Mouse (Mus musculus) liver, embryonic 16.5 days (tissue): Measurements from ENCODE around the gene Irs2. TPM values are rescaled to one million over a fixed set of nuclear protein-coding genes. Genes with fewer than 3 reads are reported as not detected.

Experiments used
- ATAC-seq: fragments of 200-750 bp; cut with Nextera tagmentation; 2 replicates; pipeline ENCODE4 v1.8.0; 2017; ENCODE audit warnings: low read depth, mild to moderate bottlenecking, moderate number of reproducible peaks, moderate library complexity
- H3K27ac ChIP-seq: fragments of 300-500 bp; sonication (generic); 2 replicates; pipeline ENCODE4 v1.5.1; 2014; ENCODE audit warnings: mild to moderate bottlenecking, low read length
- H3K27me3 ChIP-seq: fragments of 300-500 bp; sonication (generic); 2 replicates; pipeline ENCODE4 v1.6.1; 2014; ENCODE audit warnings: low read depth, low read length, mixed read lengths; ENCODE audit not compliant: control insufficient read depth, insufficient read depth
- H3K36me3 ChIP-seq: fragments of 300-500 bp; sonication (generic); 2 replicates; pipeline ENCODE4 v1.6.1; 2014; ENCODE audit warnings: mild to moderate bottlenecking; ENCODE audit not compliant: control insufficient read depth, insufficient read depth
- H3K4me1 ChIP-seq: fragments of 300-500 bp; sonication (generic); 2 replicates; pipeline ENCODE4 v1.6.1; 2014; ENCODE audit warnings: low read depth, low read length, mixed read lengths; ENCODE audit not compliant: control insufficient read depth
- H3K4me2 ChIP-seq: fragments of 300-500 bp; sonication (generic); 2 replicates; pipeline ENCODE4 v1.6.1; 2014; ENCODE audit warnings: low read depth, low read length, mixed read lengths
- H3K4me3 ChIP-seq: fragments of 300-500 bp; sonication (generic); 2 replicates; pipeline ENCODE4 v1.5.1; 2014; ENCODE audit warnings: low read depth, mild to moderate bottlenecking, low read length
- H3K9ac ChIP-seq: fragments of 300-500 bp; sonication (generic); 2 replicates; pipeline ENCODE4 v1.6.1; 2014; ENCODE audit warnings: low read depth, low read length
- H3K9me3 ChIP-seq: fragments of 300-500 bp; sonication (generic); replicated peaks from 2 replicates; pipeline ENCODE4 v1.6.1; 2016; ENCODE audit warnings: low read length; ENCODE audit not compliant: control insufficient read depth
- WGBS: fragments of 180-500 bp; shearing (Covaris S2); extraction: QIAGEN DNeasy Blood & Tissue Kit; methylation state at CpG from one replicate; pipeline ENCODE4 v1.1.7; 2014; ENCODE audit not compliant: insufficient replicate concordance; 5-methylcytosine and 5-hydroxymethylcytosine counted together
- polyA plus RNA-seq: library from polyadenylated mRNA; unstranded; fragments of >200 nt; fragmentation: Nextera tagmentation; extraction: Ambion mirVana; gene quantifications from 2 replicates; pipeline ENCODE4 v1.2.1, GENCODE M21; 2015

Gene Irs2
- polyA plus RNA-seq, 1 experiment from 2014 or later, result 3.2 TPM

GRCm38 (mm10) chr8:10985064-10985463, 23.2 kb downstream of the Irs2 start:
- Histone ChIP-seq H3K9me3 (no peaks in the 10 kb centered on the region), H3K9ac (no peak overlapping the region), H3K4me1 (peaks cover 50% of the 10 kb centered on the region), H3K27me3 (no peaks in the 10 kb centered on the region), H3K36me3 (peaks cover 17% of the 10 kb centered on the region), H3K4me2 (no peak overlapping the region), H3K27ac (no peak overlapping the region), H3K4me3 (no peak overlapping the region)
- 60% methylated on average over 7 of the region's 7 CpGs for WGBS
- ATAC-seq, result peak; percentile 61

GRCm38 (mm10) chr8:10980876-10981275, 27.4 kb downstream of the Irs2 start:
- H3K27ac ChIP-seq, result no peak overlapping the region
- H3K9me3 ChIP-seq, result no peaks in the 10 kb centered on the region
- no peak overlapping the region for H3K4me3 ChIP-seq
- WGBS, result 77% methylated on average over 6 of the region's 6 CpGs
- no peak for ATAC-seq
- no peaks in the 10 kb centered on the region for H3K27me3 ChIP-seq
- H3K4me2 ChIP-seq, result no peak overlapping the region
- no peak overlapping the region for H3K9ac ChIP-seq
- H3K4me1 ChIP-seq, result peaks cover 29% of the 10 kb centered on the region
- peaks cover 9% of the 10 kb centered on the region for H3K36me3 ChIP-seq

GRCm38 (mm10) chr8:10979916-10980315, 28.3 kb downstream of the Irs2 start:
- Histone ChIP-seq H3K9me3 (no peaks in the 10 kb centered on the region), H3K27me3 (no peaks in the 10 kb centered on the region), H3K9ac (no peak overlapping the region), H3K4me3 (no peak overlapping the region), H3K27ac (no peak overlapping the region), H3K36me3 (peaks cover 5% of the 10 kb centered on the region), H3K4me2 (no peak overlapping the region), H3K4me1 (peaks cover 23% of the 10 kb centered on the region)
- no peak for ATAC-seq
- 17% methylated on average over 7 of the region's 7 CpGs for WGBS

GRCm38 (mm10) chr8:10979196-10979794, 29.0 kb downstream of the Irs2 start:
- Histone ChIP-seq H3K36me3 (no peaks in the 10 kb centered on the region; the same call in 1 of the 2 replicates), H3K27ac (no peak overlapping the region), H3K27me3 (no peaks in the 10 kb centered on the region), H3K9me3 (no peaks in the 10 kb centered on the region), H3K9ac (no peak overlapping the region), H3K4me2 (no peak overlapping the region), H3K4me1 (peaks cover 22% of the 10 kb centered on the region), H3K4me3 (no peak overlapping the region)
- ATAC-seq, result no peak
- 45% methylated on average over 11 of the region's 11 CpGs for WGBS

GRCm38 (mm10) chr8:10978377-10978776, 29.9 kb downstream of the Irs2 start:
- WGBS, result 73% methylated on average over 21 of the region's 21 CpGs
- no peak overlapping the region for H3K27ac ChIP-seq
- ATAC-seq, result no peak

GRCm38 (mm10) chr8:10977742-10978376, 30.4 kb downstream of the Irs2 start:
- Histone ChIP-seq H3K9ac (0 out of 2 replicates have a peak overlapping the region, but pooled peaks have one; percentile 22), H3K27ac (0 out of 2 replicates have a peak overlapping the region, but pooled peaks have one; percentile 12)

More at GRCm38 (mm10) chr8:10978377-10978776, 29.9 kb downstream of the Irs2 start:
- Histone ChIP-seq H3K36me3 (no peaks in the 10 kb centered on the region), H3K4me2 (no peak overlapping the region), H3K4me3 (no peak overlapping the region), H3K9ac (no peak overlapping the region), H3K4me1 (peaks cover 20% of the 10 kb centered on the region), H3K9me3 (no peaks in the 10 kb centered on the region), H3K27me3 (no peaks in the 10 kb centered on the region)

GRCm38 (mm10) chr8:10974659-10975058, 33.6 kb downstream of the Irs2 start:
- H3K27ac ChIP-seq, result peak overlapping the region; percentile 69
- H3K9me3 ChIP-seq, result no peaks in the 10 kb centered on the region
- H3K9ac ChIP-seq, result no peak overlapping the region
- WGBS, result 43% methylated on average over 2 of the region's 2 CpGs
- H3K4me2 ChIP-seq, result no peak overlapping the region
- no peaks in the 10 kb centered on the region for H3K36me3 ChIP-seq
- no peaks in the 10 kb centered on the region for H3K27me3 ChIP-seq
- H3K4me3 ChIP-seq, result no peak overlapping the region
- H3K4me1 ChIP-seq, result peaks cover 23% of the 10 kb centered on the region
- ATAC-seq, result no peak

More at GRCm38 (mm10) chr8:10977742-10978376, 30.4 kb downstream of the Irs2 start:
- H3K4me1 ChIP-seq, result peaks cover 20% of the 10 kb centered on the region
- 49% methylated on average over 7 of the region's 7 CpGs for WGBS
- ATAC-seq, result peak; percentile 42; the same call in 1 of the 2 replicates
- H3K27me3 ChIP-seq, result no peaks in the 10 kb centered on the region
- H3K4me2 ChIP-seq, result no peak overlapping the region
- no peak overlapping the region for H3K4me3 ChIP-seq
- H3K9me3 ChIP-seq, result no peaks in the 10 kb centered on the region
- no peaks in the 10 kb centered on the region for H3K36me3 ChIP-seq

- no peak overlapping the region for H3K4me2 ChIP-seq
- H3K36me3 ChIP-seq, result no peaks in the 10 kb centered on the region
- 52% methylated on average over 4 of the region's 4 CpGs for WGBS
Measured at GRCm38 (mm10) chr8:10974126-10974525, 34.1 kb downstream of the Irs2 start.

GRCm38 (mm10) chr8:10972851-10973452, 35.3 kb downstream of the Irs2 start:
- no peaks in the 10 kb centered on the region for H3K27me3 ChIP-seq
- peaks cover 18% of the 10 kb centered on the region for H3K4me1 ChIP-seq
- WGBS, result 56% methylated on average over 9 of the region's 9 CpGs
- ATAC-seq, result no peak
- H3K9ac ChIP-seq, result no peak overlapping the region
- no peaks in the 10 kb centered on the region for H3K36me3 ChIP-seq
- no peak overlapping the region for H3K4me3 ChIP-seq
- no peaks in the 10 kb centered on the region for H3K9me3 ChIP-seq
- H3K27ac ChIP-seq, result no peak overlapping the region
- no peak overlapping the region for H3K4me2 ChIP-seq

More at GRCm38 (mm10) chr8:10974126-10974525, 34.1 kb downstream of the Irs2 start:
- peaks cover 23% of the 10 kb centered on the region for H3K4me1 ChIP-seq
- peak overlapping the region; percentile 69 for H3K27ac ChIP-seq
- no peaks in the 10 kb centered on the region for H3K9me3 ChIP-seq
- no peak overlapping the region for H3K9ac ChIP-seq
- ATAC-seq, result peak; percentile 79
- H3K27me3 ChIP-seq, result no peaks in the 10 kb centered on the region
- no peak overlapping the region for H3K4me3 ChIP-seq
